Mouse (Mus musculus) ES-E14 (cell line): Measurements from ENCODE around the gene Tubd1. TPM values are rescaled to one million over a fixed set of nuclear protein-coding genes. Genes with fewer than 3 reads are reported as not detected.
"Not testable (repeated sequence)": the region's sequence is repeated elsewhere in the genome, so short reads cannot be mapped to it uniquely, and the experiment has no call there.

Experiments used
- DNase-seq: peaks from one replicate; pipeline ENCODE4 v3.0.0-alpha.2; 2013; ENCODE audit warnings: low read depth, low spot score
- H3K27ac ChIP-seq: 2 replicates; pipeline ENCODE4 v1.5.1; 2012; ENCODE audit warnings: low read depth, mild to moderate bottlenecking, low read length, moderate library complexity, mixed read lengths; ENCODE audit not compliant: poor library complexity, insufficient read depth, severe bottlenecking
- H3K36me3 ChIP-seq: 2 replicates; pipeline ENCODE4 v1.6.1; 2012; ENCODE audit warnings: mild to moderate bottlenecking, low read length, moderate library complexity, mixed read lengths; ENCODE audit not compliant: control insufficient read depth, poor library complexity, insufficient read depth, severe bottlenecking
- H3K4me1 ChIP-seq, 2 experiments: fragments of 150-350 bp in 1 of 2; sonication (generic) in 1 of 2; 2 replicates each; pipeline ENCODE4 v1.6.1; 2012; ENCODE audit warnings: low read length in 2 of 2, mild to moderate bottlenecking in 1 of 2, mixed read lengths in 1 of 2; ENCODE audit not compliant: control insufficient read depth in 2 of 2, insufficient read depth in 2 of 2, poor library complexity in 1 of 2
- H3K4me3 ChIP-seq, 2 experiments: fragments of 150-350 bp in 1 of 2; sonication (generic) in 1 of 2; 2 replicates each; pipeline ENCODE4 v1.5.1; 2012; ENCODE audit warnings: low read length in 2 of 2, low read depth in 1 of 2, mild to moderate bottlenecking in 1 of 2, mixed read lengths in 1 of 2; ENCODE audit not compliant: insufficient read depth in 1 of 2, poor library complexity in 1 of 2, severe bottlenecking in 1 of 2
- H3K9ac ChIP-seq: 2 replicates; pipeline ENCODE4 v1.6.1; 2012; ENCODE audit warnings: low read depth, mild to moderate bottlenecking, low read length, mixed read lengths; ENCODE audit not compliant: poor library complexity, insufficient read depth, severe bottlenecking
- H3K9me3 ChIP-seq: fragments of 150-350 bp; sonication (generic); 2 replicates; pipeline ENCODE4 v1.6.1; 2012; ENCODE audit warnings: low read depth, mild to moderate bottlenecking, low read length; ENCODE audit not compliant: control insufficient read depth, insufficient read depth
- CHD2 ChIP-seq: IDR thresholded peaks from 2 replicates; pipeline ENCODE4 v1.6.1; 2014; ENCODE audit warnings: mild to moderate bottlenecking, low read depth, low read length, inconsistent platforms
- HCFC1 ChIP-seq: IDR thresholded peaks from 2 replicates; pipeline ENCODE4 v1.6.1; 2012; ENCODE audit warnings: low read length, inconsistent platforms, borderline replicate concordance; ENCODE audit not compliant: insufficient read depth
- MAFK ChIP-seq: IDR thresholded peaks from 2 replicates; pipeline ENCODE4 v1.6.1; 2014; ENCODE audit warnings: mild to moderate bottlenecking, low read depth, low read length, inconsistent platforms; ENCODE audit not compliant: insufficient read depth
- ZC3H11A ChIP-seq: IDR thresholded peaks from 2 replicates; pipeline ENCODE4 v1.6.1; 2012; ENCODE audit warnings: low read depth, mild to moderate bottlenecking, inconsistent platforms, low read length, borderline replicate concordance
- ZNF384 ChIP-seq: IDR thresholded peaks from 2 replicates; pipeline ENCODE4 v1.6.1; 2012; ENCODE audit warnings: low read depth, low read length, inconsistent platforms
- in situ Hi-C, 2 experiments: fragments of 600-800 bp; cut with MboI; formaldehyde crosslinking; loops; one replicate each; pipeline ENCODE4 v1.15.1; 2025; ENCODE audit warnings: low sequenced_read_pairs in 2 of 2, inconsistent platforms in 1 of 2; ENCODE audit not compliant: unreplicated experiment in 2 of 2
- total RNA-seq: library from RNA; depleted of rRNA; stranded (reverse); fragments of 300-350 nt; gene quantifications from 2 replicates; pipeline ENCODE4 v1.2.3, GENCODE M21; 2012

Gene Tubd1
- total RNA-seq, 1 experiment = 6.5 TPM

DNA sequence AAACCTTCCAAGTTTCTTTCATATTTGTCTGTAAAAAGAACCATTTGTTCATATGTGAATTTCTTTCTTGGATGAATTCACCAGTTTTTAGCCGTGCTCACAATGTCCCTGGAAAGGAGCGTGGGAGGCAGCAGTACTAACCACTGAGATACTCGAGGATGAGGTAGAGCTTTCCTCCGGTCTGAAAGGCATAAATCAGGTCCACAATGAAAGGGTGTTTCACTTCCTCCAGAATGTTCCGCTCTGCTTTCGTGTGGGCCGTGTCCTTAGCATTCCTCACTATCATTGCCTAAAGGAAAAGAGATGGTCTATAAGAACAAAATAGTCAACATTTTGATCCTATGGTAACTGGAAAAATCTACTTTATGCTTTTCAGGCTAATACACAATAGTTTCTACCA, 25.0 kb upstream of the Tubd1 start:
- H3K4me1 ChIP-seq = peaks cover 0 to 2% of the 10 kb centered on the region in 2 experiments; a peak in 1 of 4 replicates
- no peak overlapping the region for H3K9ac ChIP-seq
- peaks cover 26% of the 10 kb centered on the region for H3K36me3 ChIP-seq
- H3K27ac ChIP-seq = no peak overlapping the region
- no peaks in the 10 kb centered on the region for H3K9me3 ChIP-seq
- TF ChIP-seq HCFC1 (no peak), ZC3H11A (no peak), MAFK (no peak), ZNF384 (no peak), CHD2 (no peak)
- no peak for DNase-seq
- in situ Hi-C loops = no loop called here
- no peak overlapping the region for H3K4me3 ChIP-seq

GRCm38 (mm10) chr11:86527528-86527927, 17.3 kb upstream of the Tubd1 start:
- TF ChIP-seq MAFK = no peak
- TF ChIP-seq HCFC1 = no peak
- TF ChIP-seq ZNF384 = no peak
- TF ChIP-seq CHD2 = no peak
- TF ChIP-seq ZC3H11A = no peak
- no peak overlapping the region for H3K4me3 ChIP-seq
- no peak overlapping the region for H3K9ac ChIP-seq
- H3K36me3 ChIP-seq = peaks cover 11% of the 10 kb centered on the region
- H3K27ac ChIP-seq = no peak overlapping the region
- in situ Hi-C loops = no loop called here
- H3K9me3 ChIP-seq = no peaks in the 10 kb centered on the region
- no peaks in the 10 kb centered on the region for H3K4me1 ChIP-seq
- no peak for DNase-seq

DNA sequence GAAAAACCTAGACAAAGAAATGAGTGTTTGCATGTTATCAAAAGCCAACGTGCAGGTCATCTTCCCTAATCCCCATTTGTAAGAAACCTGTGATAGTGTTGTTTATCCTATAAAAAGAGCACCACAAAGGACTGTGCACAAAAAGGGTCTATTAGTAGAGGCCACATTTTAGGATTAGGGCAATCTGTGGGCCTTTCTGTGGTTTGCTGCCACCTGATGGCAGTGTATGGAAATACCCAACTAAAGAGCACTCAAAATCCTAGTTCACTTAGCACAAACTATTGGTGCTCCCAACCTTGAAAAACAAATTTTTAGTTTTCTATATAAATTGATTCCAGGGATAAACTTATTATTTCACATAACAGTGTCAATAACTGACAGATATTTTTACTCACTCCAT, 12.0 kb upstream of the Tubd1 start:
- peak; percentile 24 for DNase-seq
- Histone ChIP-seq H3K9me3 (no peaks in the 10 kb centered on the region), H3K4me1 (no peaks in the 10 kb centered on the region), H3K36me3 (peaks cover 1% of the 10 kb centered on the region; the same call in 1 of the 2 replicates), H3K4me3 (no peak overlapping the region), H3K9ac (no peak overlapping the region), H3K27ac (no peak overlapping the region)
- TF ChIP-seq ZNF384 = no peak
- in situ Hi-C loops = no loop called here

DNA sequence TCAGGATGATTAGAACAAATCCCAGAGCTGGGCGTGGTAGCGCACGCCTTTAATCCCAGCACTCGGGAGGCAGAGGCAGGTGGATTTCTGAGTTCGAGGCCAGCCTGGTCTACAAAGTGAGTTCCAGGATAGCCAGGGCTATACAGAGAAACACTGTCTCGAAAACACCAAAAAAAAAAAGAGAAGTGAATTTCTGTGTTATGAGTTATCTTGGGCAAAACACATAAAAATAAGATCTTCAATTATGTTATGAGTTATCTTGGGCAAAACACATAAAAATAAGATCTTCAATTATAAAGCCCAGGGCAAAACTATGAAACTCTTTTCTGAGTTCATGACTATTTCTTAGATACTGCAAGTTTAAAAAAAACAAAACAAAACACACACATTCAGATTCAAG, 11.5 kb upstream of the Tubd1 start:
- H3K36me3 ChIP-seq = not testable (repeated sequence)

GRCm38 (mm10) chr11:86534201-86534910, 10.4 kb upstream of the Tubd1 start:
- Histone ChIP-seq H3K36me3 (no peaks in the 10 kb centered on the region; the same call in 1 of the 2 replicates), H3K9me3 (no peaks in the 10 kb centered on the region), H3K27ac (no peak overlapping the region), H3K9ac (no peak overlapping the region), H3K4me3 (no peak overlapping the region), H3K4me1 (no peaks in the 10 kb centered on the region)
- TF ChIP-seq ZC3H11A = no peak
- TF ChIP-seq CHD2 = no peak
- TF ChIP-seq ZNF384 = no peak
- TF ChIP-seq MAFK = no peak
- TF ChIP-seq HCFC1 = no peak
- in situ Hi-C loops = no loop called here
- DNase-seq = no peak

More for the DNA sequence above, 11.5 kb upstream of the Tubd1 start:
- H3K9me3 ChIP-seq, H3K27ac ChIP-seq, DNase-seq, H3K4me1 ChIP-seq, in situ Hi-C loops, H3K9ac ChIP-seq, H3K4me3 ChIP-seq: not testable (repeated sequence)
